Mouse (Mus musculus) adrenal gland, adult 2 months (tissue): Measurements from ENCODE around the gene Tmem56. TPM values are rescaled to one million over a fixed set of nuclear protein-coding genes. Genes with fewer than 3 reads are reported as not detected.
A peak's percentile ranks its signal among the peaks of the same experiment; 100 is the strongest.

Experiments used
- DNase-seq: peaks from one replicate; pipeline ENCODE4 v3.0.0; 2021
- polyA plus RNA-seq: library from polyadenylated mRNA; depleted of rRNA; stranded (reverse); fragments of >200 nt; gene quantifications from 2 replicates; pipeline ENCODE4 v1.2.3, GENCODE M21; 2012; rRNA removed
- total RNA-seq, 2 experiments: library from RNA; stranded (reverse); gene quantifications; 2 replicates each; pipeline ENCODE4 v1.2.3; 2021

Gene Tmem56
- total and polyA plus RNA-seq, 3 experiments: 7.8 to 56.3 (median 32.0) TPM

DNA sequence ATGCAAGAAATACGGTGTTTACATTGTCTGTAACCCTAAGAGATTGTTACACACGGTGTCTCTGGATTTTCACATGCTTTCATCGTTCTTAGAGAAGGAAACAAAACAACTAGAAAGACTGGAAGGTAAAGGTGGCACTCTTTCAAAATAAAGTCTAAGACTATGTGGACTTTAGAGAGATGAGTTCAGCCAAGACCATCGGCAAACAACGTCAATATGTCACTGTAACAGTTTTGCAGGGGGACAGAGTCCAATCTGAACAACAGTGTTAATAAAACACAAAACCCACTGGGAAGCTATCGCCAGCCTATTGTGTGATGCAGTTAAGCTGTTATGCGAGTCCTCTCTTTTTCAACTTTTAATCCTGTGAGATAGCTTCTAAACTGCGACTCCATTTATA lies 114.3 kb downstream of the Tmem56 start:
- DNase-seq: no peak

DNA sequence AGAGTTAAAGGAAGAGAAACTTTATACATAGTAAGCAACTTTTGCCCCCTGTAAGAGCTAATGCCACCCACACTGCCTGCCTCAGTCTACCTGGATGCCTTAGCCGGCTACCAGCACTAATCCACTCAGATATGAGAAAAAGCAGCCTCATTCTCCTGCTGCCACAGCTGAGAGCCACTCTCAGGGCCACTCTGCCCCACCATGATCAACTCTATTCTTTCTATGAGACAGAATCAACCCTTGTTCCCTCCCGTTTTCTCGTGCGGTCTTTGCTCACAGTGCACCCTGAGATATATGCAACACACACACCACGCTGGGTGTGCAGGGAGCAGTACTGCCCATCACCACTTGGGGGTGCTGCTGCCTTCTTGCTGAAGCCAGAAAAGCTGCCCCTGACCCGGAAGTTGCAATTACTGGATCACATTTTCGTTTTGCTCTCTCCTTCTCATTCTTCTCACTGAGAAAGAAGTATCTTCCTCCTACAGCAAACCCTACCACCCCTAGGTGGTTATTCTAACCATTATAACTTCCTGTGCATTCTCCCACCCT lies 119.6 kb downstream of the Tmem56 start:
- DNase-seq: peak; percentile 72

DNA sequence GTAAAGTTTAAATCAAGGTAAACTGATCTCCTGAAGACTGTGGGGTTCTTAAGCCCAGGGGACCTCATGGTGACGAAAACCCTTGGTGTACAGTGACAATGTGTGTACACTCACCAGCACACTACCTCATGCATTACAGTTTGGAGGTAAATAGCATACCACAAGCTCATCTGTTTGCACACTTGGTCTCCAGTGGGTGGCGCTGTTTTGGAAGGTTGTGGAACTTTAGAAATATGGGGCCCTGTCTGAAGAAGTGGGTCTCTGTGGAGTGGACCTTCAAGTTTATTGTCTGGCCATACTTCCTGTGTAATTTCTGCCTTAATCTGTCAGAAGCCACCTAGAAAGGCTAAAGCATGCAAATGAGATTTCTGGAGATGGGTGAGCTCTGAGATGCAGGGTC lies 121.2 kb downstream of the Tmem56 start:
- DNase-seq: no peak

DNA sequence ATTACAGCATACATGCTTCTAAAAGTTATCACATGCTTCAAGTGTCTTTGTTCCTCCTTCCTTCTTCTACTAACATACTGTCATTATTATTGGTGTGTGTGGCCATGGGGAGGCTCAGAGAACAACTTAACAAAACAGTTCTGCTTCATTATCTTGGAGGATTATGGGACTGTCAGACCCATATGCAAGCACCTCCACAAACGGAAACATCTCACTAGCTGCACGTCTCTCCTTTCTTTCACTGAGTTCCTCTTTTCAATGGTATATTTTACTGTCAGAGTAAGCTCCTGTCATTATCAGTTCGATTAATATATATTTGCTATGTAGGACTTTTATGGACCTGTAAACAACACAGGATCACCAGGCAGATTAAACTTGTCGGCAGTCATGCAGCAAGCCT lies 122.5 kb downstream of the Tmem56 start:
- no peak for DNase-seq

DNA sequence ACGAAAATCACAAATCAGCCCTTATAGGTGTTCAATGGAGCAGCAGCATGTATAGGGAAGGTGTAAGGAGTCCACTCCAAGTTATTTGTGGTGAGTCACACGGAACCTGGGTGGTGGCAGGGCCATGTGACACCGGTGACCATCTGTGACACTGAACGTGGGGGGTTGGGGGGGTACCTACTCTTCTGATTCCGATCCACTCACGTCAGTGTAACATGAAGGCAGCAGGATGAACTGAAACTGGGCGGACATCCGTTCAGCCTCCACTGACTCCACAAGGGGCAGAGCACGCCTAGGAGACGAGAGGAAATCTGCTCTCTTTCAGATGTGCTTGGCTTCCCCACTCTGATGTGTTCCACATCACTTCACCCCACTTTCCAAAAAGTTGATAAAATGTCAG lies 123.3 kb downstream of the Tmem56 start:
- no peak for DNase-seq

DNA sequence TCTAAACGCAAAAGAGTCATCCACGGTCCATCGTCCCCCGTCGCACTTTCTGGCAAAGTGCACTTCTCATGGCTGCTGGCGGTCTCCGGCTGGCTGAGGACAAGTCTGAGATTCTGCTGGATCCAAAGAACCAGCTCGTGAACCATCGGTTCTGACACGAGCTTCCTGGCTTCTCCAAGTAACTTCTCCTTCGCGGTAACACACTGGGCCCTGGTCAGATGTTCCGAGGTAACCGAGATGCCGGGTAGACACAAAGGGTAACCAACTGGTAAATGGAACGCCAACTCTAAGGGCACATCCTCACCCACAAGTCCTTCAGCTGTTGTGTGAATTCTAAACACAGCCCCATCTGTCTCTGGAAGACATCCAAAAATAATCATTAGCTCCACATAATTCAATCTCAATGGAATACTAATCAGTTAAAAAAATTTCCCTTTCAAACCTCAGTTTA lies 124.0 kb downstream of the Tmem56 start:
- DNase-seq: no peak

DNA sequence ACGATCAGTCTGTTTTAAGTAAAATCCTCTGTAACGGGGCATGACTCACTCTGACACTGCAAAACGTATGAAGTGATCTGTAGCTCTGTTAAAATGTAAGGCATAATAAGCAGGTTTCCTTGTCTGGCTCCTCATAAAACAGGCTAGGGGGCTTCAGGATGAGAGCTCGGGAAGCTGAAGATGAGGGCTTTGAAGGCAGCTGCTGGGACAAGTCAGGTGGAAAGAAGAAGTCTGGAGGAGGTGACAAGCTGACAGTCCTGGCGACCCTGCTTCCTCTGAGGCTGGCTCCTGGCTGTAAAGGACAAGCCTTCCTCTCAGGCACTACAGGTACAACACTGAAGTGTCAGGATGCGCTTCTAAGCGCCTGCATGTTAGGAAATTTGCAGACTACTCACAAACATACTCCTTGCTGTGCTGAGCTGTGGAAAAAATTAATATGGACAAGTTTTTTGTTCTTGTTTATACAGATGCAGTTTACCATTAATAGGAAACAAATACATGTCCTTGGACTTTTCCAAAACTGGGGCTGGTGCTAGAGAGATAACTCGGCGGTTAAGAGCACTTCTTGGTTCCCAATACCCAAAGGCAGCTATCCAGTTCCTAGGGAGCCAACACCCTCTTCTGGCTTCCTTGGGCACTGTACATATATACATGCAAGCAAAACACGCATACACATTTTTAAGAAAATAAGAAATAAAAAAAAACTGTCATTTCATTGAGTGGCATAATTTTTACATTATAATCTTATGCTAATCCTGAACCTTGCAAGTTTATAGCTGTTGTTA lies 125.2 kb downstream of the Tmem56 start:
- DNase-seq: no peak

DNA sequence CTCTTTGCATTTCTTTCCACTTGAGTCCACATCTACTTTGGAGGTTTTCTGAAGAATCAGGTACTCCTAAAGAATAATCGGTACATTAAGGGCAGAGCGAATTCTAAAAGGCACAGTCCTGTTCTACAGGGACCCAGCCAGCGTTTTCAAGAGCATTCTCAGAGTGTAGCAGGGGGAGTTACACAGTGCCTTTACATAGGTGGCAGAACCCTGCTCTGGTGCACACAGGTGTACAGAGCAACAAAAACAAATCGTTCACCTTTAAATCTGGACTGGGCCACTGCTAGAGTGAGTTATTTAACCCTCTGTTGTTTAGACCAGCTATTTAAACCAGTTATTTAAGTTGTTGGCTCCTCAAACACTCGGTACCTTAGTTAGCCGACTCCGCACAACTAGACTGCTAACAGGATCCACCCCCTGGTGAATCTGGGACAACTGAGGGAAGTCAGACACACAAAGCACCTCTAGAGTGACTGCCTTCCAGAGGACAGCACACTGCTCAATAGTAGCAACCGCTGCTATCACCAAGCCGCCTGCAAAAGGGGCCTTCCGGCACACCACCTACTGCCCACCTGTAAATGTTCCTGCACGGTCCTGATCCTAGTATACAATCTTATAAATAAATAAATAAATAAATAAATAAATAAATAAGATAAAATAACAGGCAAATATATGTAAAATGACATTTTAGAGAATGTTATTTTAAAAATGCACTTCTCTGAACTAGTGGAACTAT lies 126.3 kb downstream of the Tmem56 start:
- no peak for DNase-seq

DNA sequence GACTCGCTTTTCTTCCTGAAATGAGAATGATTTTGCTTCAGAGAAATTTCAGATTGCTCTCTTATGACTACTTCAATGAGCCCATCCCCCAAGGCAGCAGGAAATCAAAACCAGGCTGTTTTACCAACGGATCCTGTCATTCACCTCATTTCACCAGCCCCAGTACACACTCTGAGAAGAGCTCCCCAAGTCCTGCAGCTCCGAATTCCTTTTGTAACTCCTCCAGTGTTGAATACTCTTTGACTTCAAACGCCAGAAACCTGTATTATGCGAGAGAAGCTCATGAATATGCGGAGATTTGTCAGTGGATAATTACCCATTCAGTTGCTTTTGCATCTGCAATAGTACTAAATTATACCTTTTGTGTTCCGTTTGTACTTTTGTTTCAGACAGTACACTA lies 126.9 kb downstream of the Tmem56 start:
- no peak for DNase-seq

Other genes starting within 250 kb of the Tmem56 start
- gene Rwdd3, start 111.4 kb downstream of the Tmem56 start, total RNA-seq: 10 to 100 TPM in 1 of 2 experiments, 1 to 10 TPM in 1; 8.9 to 11.4 TPM
- 1.1 and 1.3 TPM in 2 replicates for gene Rwdd3, start 111.4 kb downstream of the Tmem56 start, polyA plus RNA-seq
- 10 to 100 TPM; 37.3 to 39.7 TPM for gene Alg14, start 8.7 kb upstream of the Tmem56 start, total RNA-seq
- 16.1 and 16.4 TPM in 2 replicates for gene Alg14, start 8.7 kb upstream of the Tmem56 start, polyA plus RNA-seq
- gene Cnn3, start 143.4 kb upstream of the Tmem56 start, total RNA-seq: 100 to 1,000 TPM; 282 to 367 TPM
- 182 and 197 TPM in 2 replicates for gene Cnn3, start 143.4 kb upstream of the Tmem56 start, polyA plus RNA-seq
- 10 to 100 TPM; 17.4 to 27.9 TPM for gene Slc44a3, start 249.3 kb upstream of the Tmem56 start, total RNA-seq
- 6.1 and 8.9 TPM in 2 replicates for gene Slc44a3, start 249.3 kb upstream of the Tmem56 start, polyA plus RNA-seq